Mouse (Mus musculus): ENCODE data around the gene Mtif3.

GRCm38 (mm10) chr5:146971776-146972561 is 8.4 kb upstream of the Mtif3 start:
- TF ChIP-seq CTCF (IDR thresholded peaks at IDR 0.05) (no peak), POLR2A (IDR thresholded peaks at IDR 0.05; ENCODE audit: insufficient read depth, low read depth, low read length) (no peak)
